Mouse (Mus musculus): ENCODE measurements around the gene Eif4e3.

The Eif4e3 gene

DNA sequence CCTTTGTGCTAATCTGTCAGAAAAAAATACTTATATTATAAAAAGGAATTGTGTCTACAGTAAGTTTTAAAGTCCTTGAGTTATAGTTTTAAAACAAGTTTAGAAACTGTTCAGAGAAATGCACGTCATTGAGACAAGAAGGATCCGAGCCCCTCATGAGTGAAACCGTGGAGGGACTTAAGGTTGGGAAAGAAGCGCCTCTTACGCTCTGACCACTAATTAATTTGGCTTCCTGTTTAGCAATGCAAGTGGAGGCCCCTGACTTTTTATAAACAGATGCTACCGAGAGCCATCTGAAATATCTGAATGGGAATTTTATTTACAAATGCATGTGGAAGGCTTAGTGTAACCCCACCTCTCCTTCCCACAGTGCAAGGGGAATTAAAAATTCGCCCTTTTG lies 41.3 kb downstream of the Eif4e3 start:
- no peak for DNase-seq (ENCODE audit: low read depth, low spot score)

DNA sequence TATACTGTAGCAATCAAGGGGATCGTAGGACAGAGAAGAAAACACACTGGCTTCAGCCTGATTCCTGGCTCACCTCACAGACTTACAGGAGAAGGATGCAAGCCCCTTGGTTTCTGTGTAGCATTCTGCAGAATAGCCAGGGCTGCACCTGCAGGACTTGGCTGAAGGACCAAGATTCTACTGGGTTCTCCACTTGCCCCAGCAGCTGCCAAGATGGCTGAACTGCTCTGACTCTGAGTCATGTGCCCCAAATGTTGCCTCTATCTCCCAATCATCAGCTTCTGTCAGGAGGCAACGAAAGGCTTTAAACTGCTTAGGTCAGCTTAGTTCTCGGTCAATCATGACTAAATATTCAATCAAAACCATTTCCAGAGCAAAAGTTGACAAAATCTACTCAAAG lies 42.0 kb downstream of the Eif4e3 start:
- DNase-seq (ENCODE audit: low read depth, low spot score) = no peak

DNA sequence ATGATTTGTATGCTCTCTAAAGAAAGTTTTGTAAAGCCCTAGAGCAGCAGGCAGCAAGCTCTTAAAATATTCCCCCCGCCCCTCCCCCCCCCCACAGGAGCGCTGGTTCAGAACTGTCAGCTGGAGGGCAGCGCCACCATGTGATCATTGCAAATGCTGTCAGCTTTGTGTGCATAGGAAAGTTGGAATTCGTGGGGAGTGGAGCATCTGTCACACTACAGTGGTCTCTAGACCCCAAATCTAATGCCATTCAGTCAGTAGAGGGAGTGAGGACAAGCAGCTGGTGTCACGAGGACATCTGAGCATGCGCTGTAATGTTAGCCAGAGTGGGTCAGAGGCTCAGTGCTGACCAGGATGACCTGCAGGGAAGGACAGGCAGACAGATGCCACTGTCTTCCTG lies 42.9 kb downstream of the Eif4e3 start:
- DNase-seq (ENCODE audit: low read depth, low spot score) = no peak

DNA sequence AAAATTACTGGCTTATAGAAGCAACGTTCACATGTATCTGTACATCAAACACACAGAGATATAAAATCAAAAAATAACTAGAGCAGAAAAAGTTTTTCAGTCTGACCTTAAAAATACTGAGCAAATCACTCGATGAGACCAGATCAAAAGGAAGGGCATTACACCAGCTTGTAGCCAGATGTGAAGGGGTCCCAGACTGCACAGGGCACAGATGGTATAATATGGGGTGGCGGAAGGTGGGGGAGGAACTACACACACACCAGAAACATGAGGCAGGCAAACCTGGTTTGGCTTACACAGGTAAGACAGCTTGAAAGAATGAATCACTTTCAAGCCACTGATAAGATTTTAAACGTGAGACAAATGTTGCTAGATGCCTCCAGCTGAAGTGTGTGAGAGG lies 45.4 kb downstream of the Eif4e3 start:
- DNase-seq (ENCODE audit: low read depth, low spot score) = no peak

DNA sequence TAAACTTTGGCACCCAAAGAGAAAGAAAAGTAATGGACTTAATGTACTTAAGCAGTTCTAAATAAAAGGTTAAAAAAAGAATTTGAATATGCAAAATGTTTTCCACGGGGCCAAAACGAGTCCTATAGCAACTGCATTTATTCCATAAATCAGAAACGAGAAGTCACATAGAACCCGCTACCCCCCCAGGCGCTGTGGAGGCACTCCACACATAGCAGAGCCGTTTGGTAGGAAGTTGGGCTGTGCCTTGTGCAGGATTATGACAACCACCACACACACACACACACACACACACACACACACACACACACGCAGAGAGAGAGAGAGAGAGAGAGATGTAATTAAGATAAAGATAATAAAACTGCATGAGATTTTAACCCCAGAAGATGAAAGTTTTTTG lies 46.1 kb downstream of the Eif4e3 start:
- DNase-seq (ENCODE audit: low read depth, low spot score) = no peak

DNA sequence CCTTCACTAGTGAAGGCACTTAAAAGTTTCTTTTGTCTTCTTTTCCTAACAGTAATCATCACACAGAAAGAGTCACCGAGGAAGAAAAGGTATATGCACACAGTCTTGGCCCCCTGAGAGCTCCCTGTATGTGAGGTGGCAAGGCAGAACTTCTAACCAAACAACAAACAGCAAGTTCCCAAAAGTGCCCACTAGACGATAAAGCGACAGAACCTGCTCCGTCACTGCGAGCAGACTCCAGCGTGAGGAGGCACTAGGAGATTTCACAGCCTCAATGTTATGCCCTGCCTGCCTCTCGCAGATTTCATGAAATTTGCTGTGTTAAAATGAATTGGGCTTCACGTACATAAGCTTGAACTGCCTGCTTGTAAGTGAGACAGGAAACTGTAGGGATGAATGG lies 46.6 kb downstream of the Eif4e3 start:
- DNase-seq (ENCODE audit: low read depth, low spot score) = no peak

DNA sequence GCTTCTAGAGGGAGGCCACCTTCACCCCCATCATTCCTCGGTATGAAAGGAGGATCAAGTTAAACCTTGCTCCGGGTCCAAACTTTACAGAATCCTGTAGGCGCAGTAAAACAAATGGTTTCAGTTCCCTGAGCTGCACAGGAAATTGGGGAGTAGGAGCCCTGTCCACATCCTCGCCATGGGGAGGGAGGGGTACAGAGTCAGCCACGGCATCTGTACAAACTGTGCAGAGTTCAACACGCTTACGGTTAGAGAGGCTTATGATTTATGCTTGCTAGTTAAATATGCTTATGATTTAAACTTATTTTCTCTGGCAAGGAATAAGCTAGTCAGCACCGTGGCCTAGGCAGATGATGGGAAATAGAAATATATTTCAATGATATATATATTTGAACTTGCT lies 47.1 kb downstream of the Eif4e3 start:
- DNase-seq (ENCODE audit: low read depth, low spot score) = no peak

DNA sequence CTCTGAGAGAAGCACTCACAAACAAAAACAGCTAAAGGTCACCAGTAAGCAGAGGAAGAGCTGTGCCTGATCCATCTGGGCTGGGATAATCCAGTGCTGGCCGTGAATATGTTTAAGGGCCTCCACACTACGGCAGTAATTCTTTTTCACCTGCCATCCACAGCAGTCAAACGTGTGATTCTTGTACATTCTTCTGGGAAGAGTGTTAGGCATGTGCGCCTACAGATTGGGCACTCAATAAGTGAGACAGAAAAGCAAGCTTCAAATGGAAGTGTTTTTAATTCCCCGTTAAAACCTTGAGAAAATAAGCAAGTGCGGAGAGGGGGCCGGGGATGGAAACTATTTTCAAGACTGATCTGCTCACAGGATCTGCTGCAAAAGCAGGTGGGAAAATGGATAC lies 48.7 kb downstream of the Eif4e3 start:
- no peak for DNase-seq (ENCODE audit: low read depth, low spot score)

DNA sequence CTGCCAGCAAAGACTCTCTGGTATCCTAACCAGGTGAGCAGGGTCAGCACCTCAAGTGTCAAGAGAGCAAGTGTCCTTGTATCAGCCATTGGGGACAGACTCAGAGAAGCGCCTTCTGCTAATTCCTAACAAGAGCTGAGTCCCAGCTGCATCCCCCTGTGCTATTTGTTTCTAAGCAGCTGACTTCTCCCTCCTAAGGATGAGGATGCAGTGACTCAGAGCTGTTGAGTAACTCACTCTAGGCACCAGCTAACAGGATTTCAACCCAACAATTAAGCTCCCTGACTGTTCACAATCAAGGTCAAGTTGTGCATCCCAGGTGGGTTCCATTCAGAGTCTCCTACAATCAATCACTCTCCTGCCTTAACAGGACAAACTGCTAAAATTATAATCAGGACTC lies 49.2 kb downstream of the Eif4e3 start:
- no peak for DNase-seq (ENCODE audit: low read depth, low spot score)

DNA sequence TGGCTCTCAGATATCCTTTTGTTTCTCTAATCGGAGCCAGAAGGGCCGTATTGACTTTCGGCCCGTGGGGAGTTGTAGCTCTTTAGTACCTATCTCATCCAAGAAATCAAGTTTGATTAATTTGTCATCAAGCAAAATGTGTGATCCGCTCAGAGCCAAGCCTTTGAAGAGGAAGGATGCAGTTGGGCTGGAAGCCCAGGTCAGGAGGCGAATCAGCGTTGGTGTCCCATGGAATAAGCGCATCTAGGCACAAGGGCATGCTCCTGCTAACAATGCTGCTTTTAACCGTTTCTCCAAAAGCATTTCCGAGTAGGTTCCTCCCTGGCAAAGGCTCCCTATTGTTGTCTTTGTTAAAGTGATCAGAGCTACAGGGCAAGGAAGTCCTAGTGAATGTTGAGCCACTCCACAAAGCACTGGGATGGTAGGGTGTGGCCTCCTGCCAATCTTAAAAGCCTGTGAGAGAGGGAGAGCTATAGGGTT lies 51.3 kb downstream of the Eif4e3 start:
- DNase-seq (ENCODE audit: low read depth, low spot score) = no peak

DNA sequence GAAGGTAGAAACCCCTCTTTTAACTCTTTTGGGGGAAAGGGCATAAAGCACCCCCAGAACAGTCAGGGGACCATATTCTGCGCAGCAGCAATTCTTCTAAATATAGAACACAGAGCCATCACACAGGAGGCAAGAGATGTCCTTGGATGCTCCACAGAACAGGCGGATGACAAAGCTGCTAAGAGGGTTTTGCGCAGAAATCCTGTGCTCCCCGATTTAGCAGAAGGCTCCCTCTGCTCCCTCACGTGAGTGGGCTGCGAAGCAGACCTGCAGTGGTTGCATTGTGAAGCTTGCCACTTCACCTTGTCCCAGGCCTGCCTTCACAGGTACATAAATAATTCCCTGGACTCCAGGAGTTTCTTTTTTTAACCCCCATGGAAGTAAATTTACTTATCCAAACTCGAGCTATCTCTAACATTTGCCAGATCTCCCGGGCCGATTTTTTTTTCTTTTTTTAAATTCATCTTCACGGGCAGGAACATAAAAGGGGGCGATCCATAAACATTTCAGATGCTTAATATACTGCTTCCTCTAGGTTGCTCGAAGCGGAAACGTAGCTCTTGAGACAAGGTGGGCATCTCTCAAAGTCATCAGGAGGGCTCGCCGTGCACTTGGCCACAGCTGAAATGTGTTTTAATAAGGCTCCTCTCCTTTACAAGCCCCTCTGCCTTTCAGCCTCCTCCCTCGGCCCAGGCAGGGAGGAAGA lies 51.9 kb downstream of the Eif4e3 start:
- DNase-seq (ENCODE audit: low read depth, low spot score) = no peak

DNA sequence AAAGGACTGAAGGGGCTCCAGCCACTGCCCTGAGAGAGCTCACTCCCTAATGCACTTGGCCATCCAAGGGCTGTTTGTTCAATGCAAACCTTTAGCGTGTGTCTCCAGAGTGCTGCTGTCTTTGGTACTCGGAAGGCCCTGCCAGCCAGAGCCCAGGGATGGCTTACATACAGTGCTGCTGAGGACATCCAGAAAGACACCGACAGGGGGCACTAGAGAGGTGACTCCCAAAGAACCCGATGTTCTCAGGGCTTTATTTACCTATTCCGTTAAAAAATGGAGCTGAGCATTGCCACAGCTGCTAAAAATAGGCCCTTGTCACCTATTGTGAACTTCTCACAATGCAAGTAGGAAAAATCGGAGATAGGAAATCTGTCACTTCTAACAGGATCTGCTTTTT lies 54.7 kb downstream of the Eif4e3 start:
- DNase-seq (ENCODE audit: low read depth, low spot score) = no peak

DNA sequence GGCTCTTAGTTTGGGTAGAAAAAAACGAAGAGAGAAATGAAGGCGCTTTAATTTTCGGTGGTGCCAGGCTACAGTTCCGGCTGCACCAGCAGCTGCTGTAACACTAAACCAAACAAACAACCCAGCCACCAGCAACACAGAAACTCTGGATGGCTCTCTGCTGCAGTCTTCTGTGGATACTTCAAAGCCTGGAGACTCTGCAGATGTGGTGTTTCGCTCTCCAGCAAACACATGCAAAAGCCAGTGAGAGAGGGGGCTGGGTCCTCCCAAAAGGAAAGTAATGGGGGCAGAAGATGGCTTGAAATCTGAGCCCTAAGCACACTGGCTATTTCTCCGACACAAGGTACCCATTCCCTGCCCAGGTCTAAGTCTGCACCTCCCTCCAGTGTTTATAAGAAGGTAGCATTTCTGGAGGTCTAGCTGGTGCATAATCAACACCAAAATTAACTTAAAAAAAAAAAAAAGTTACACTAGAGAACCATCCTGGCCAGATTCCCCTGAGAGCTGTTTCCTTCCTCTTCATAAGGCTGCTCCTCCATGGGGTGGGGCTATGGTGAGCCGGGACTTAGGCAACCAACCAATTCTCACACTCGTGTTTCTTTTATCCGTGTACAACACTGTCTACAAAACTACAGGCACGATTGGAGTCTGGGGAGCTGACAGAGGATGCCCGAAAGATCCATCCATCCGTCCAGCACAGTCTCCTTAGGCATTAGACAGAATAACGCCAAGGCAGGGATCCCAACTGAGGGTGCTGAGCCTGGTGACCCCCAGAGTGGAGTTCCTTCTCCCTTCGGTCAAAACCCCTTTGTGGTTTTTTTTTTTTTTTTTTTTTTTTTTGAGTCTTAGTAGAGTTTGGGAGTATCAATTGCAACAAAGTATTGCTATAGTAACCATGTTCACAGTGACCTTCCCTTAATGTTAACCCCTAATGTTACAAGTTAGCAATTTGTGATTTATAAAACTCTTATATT lies 55.8 kb downstream of the Eif4e3 start:
- DNase-seq (ENCODE audit: low read depth, low spot score) = no peak

DNA sequence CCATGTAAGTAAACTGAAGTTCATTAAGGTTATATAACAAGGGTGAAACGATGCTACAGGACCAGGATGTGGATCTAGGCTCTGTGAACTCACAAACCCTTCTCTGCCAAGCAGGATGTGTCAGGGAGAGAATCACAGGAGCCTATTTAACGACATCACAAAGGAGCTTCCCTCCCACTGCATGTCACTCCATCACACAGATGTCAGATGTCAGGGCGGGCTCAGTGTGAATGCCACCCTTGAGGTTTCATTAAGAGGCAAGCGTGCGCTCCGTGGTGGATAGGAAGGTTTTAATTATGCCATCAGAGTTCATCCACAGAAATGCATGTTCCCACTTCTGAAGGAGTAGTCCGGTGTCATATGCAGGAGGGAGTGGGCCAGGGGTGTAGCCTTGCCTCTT lies 60.5 kb downstream of the Eif4e3 start:
- DNase-seq (ENCODE audit: low read depth, low spot score) = no peak

DNA sequence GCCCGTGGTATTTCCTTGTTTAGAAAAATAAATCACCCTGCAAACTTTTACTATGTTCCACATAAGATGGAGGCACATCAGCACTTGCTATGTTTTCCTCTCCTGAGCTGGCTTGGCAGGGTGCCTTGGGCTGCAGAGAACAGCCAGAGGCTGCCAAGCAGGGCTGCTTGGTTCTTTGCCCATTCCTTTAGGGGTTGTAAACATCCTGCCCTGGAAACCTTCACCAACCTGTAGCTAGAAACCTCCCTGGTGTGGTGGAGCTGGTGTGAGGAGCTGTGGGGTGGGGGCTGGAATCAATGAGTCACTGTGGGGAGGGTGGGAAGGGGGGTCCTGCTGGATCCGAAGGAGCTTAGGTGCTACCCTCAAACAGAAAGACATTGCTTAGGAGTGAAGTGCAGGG lies 61.8 kb downstream of the Eif4e3 start:
- DNase-seq (ENCODE audit: low read depth, low spot score) = no peak

DNA sequence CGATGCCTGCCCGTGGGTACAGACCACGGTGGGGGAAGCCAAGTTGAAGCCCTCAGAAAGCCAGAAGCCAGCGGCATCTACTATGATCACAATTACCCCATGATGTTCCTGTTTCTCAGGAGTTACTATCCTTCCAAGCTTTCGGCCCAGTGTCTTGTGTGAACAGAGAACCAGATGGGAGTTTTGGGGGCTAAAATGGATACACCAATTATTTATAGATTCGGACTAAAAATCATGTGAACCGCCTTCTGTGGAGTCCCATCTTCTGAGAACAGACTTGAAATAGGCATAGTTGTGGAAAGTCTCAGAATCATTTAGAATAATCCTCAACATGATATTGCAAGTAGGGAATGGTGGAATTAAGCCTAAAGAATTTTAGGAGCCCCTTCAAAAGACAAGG lies 64.1 kb downstream of the Eif4e3 start:
- DNase-seq (ENCODE audit: low read depth, low spot score) = no peak

DNA sequence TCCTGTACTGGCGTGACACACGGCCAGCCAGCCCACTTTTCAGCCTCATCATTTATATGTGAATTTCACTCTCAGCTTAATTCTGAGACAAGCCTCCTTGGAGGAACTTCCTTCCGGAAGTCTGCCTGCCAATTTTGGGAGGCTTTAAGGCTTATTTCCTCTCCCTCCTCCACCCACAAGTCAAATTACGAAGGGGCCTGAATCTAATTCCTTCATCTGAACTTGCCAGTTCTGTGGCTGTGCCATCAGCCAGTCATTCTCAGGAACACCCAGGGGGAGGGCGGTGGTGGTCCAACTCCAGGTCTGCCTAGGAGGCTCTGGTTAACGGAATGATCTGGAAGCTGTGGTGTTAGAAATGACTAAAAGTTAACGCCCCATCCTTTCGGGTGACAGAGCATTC lies 65.7 kb downstream of the Eif4e3 start:
- DNase-seq (ENCODE audit: low read depth, low spot score) = no peak

DNA sequence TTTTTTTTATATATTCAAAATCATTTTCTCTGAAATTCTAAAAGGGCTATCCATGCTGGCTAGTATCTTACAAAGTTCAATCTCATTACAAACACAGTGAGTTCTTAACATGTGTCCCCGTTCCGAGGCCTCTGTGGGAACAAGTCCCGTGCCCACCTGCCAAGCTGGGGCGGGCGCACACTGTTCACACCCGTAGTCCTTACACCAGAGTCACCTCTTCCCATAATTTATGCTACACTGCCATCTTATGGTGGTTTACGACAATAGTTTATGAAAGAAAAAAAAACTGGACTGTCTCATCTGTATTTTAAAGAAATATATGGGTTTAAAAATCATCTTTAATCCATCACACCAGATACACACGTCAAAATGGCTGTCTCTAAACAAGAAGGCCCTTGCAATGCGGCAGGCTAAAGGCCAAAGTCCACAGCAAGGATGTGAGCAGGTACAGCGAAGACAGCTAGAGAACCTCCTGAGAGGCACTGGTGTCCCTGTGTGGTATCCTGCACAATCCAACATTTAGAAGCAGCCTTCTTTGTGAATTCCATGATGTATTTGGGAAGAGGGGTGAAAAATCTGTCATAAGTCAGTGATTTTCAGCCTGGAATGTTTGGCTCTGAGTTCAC lies 66.3 kb downstream of the Eif4e3 start:
- no peak for DNase-seq (ENCODE audit: low read depth, low spot score)

DNA sequence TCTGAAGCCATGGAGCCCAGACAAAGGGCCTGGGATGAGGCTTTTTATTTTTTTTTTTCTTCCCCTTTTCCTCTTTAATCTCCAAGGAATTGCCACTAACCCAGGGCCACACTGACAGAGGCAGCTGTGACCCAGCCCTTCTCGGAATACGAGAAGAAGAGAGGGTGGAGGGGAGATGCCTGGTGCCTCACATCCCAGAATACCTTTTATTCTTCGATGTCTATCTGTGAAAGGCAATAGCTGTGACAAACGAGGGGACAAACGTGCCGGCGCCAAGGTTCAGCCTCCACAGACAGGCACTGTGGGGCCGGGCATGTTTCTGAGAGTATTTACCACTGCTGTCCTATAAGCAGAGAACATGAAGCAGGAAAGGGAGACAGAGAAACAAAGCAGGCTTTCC lies 66.9 kb downstream of the Eif4e3 start:
- no peak for DNase-seq (ENCODE audit: low read depth, low spot score)

DNA sequence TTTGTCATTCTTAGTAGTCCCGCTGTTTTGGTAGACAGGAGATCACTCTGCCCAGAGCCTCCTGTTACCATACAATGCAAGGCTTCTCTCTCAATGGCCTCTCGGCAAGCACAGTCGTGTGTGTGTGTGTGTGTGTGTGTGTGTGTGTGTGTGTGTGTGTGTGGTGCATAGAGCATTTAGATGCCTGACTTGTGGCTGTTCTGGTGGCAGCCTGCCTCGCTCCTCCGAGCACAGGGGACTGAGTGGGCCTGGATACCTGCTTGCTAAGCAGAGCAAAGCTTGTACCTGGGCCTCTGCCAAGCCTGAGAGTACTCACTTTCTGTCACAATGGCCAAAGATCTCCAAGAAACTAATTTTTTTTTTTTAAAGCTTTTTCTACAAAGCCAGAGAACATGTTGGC lies 67.3 kb downstream of the Eif4e3 start:
- DNase-seq (ENCODE audit: low read depth, low spot score) = no peak

DNA sequence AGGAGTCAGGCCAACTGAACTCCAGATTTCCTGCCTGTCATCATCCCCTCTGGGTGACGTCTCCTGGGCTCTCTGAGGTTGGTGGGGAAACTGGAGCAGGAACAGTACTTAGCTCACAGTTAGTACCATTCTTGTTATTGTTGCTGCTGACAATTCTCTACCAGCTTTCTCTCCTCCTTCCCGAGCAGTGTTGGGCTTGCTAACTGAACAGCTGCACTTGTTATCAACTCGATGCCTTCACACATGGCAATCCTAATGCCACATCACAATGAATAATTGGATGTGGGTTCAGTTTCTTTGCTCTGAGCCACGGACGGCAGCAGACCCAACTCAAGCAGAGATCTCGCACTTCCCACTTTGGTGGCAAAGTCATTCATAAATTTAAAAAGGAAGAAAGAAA lies 89.5 kb downstream of the Eif4e3 start:
- no peak for DNase-seq (ENCODE audit: low read depth, low spot score)

DNA sequence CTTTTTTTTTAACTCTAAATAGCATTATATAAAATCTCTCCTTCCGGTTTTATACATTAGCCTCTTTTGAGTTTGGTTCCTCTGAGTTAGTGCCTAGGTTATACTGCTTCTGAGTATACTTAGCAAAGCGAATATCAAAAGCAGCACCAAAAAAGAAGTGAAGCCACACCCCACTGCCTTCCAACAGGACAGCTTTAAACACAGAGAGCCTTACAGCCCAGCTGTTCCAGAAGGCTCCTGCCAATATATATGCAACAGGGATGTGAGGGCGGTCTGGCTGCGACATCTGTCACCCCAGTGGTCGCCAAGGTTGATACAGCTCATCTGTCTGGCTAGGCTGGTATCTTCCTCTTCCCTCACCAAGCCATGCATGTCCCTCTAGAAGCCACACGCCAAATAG lies 90.9 kb downstream of the Eif4e3 start:
- no peak for DNase-seq (ENCODE audit: low read depth, low spot score)
